Mouse (Mus musculus): Measurements from ENCODE around the gene Hsd17b2.

- TF ChIP-seq CTCF (IDR thresholded peaks at IDR 0.05; ENCODE audit: control insufficient read depth, insufficient read depth, low read length) (no peak), POLR2A (IDR thresholded peaks at IDR 0.05; ENCODE audit: borderline replicate concordance, control insufficient read depth, low read depth, low read length) (no peak)
Measured at GRCm38 (mm10) chr8:117775626-117776025, 73.9 kb downstream of the Hsd17b2 start.

Measured in bone marrow, adult 2 months (tissue).